Mouse (Mus musculus) layer of hippocampus, adult 2 months (tissue): ENCODE data around the gene Rxfp3. TPM values are rescaled to one million over a fixed set of nuclear protein-coding genes. Genes with fewer than 3 reads are reported as not detected.
"Not testable (repeated sequence)": the region's sequence is repeated elsewhere in the genome, so short reads cannot be mapped to it uniquely, and the experiment has no call there.

Experiments used
- DNase-seq, 2 experiments: peaks; one replicate each; pipeline ENCODE4 v3.0.0; 2022; ENCODE audit warnings: low spot score in 2 of 2
- H3K27ac ChIP-seq: fragments of 200-600 bp; 2 replicates; pipeline ENCODE4 v1.8.1; 2022
- H3K4me3 ChIP-seq: fragments of 200-600 bp; 2 replicates; pipeline ENCODE4 v1.8.1; 2022; ENCODE audit warnings: mild to moderate bottlenecking
- CTCF ChIP-seq: fragments of 200-600 bp; conservative IDR thresholded peaks from 2 replicates; pipeline ENCODE4 v1.8.1; 2022; ENCODE audit warnings: antibody characterized with exemption, mild to moderate bottlenecking, moderate library complexity
- total RNA-seq, 2 experiments: library from RNA; stranded (reverse); gene quantifications; 2 replicates each; pipeline ENCODE4 v1.2.3; 2021

The Rxfp3 gene
- total RNA-seq, 2 experiments from 2014 or later = 5.2 to 5.5 TPM

- no peak overlapping the region for H3K4me3 ChIP-seq
- no peak for DNase-seq
- no peak overlapping the region for H3K27ac ChIP-seq
- TF ChIP-seq CTCF = peak; percentile 68
These were observed 29.0 kb downstream of the Rxfp3 start for GRCm38 (mm10) chr15:11008756-11009155.

- no peak overlapping the region for H3K4me3 ChIP-seq
- H3K27ac ChIP-seq = no peak overlapping the region
- TF ChIP-seq CTCF = no peak
- DNase-seq = no peak
These were observed 33.1 kb downstream of the Rxfp3 start for GRCm38 (mm10) chr15:11004646-11005045.

- Histone ChIP-seq H3K4me3 (no peak overlapping the region), H3K27ac (no peak overlapping the region)
- DNase-seq = no peak
- TF ChIP-seq CTCF = no peak
These were observed 34.0 kb downstream of the Rxfp3 start for GRCm38 (mm10) chr15:11003791-11004190.

GRCm38 (mm10) chr15:11000421-11000820, 37.4 kb downstream of the Rxfp3 start, which contains the start of gene Slc45a2:
Slc45a2 (plus strand) TSS chr15:11000721.
- no peak within 1 kb of the TSS for H3K27ac ChIP-seq
- H3K4me3 ChIP-seq = peak within 1 kb of the TSS; percentile 38
- DNase-seq = no peak
- no peak for TF ChIP-seq CTCF

GRCm38 (mm10) chr15:10999832-11000231, 38.0 kb downstream of the Rxfp3 start:
- H3K4me3 ChIP-seq = peak overlapping the region; percentile 38
- DNase-seq = no peak
- no peak for TF ChIP-seq CTCF
- H3K27ac ChIP-seq = no peak overlapping the region

- H3K4me3 ChIP-seq = no peak overlapping the region
- peak; percentile 65 for TF ChIP-seq CTCF
- DNase-seq = no peak
- no peak overlapping the region for H3K27ac ChIP-seq
These were observed 46.2 kb downstream of the Rxfp3 start for GRCm38 (mm10) chr15:10991566-10991965.

- TF ChIP-seq CTCF = no peak
- Histone ChIP-seq H3K27ac (no peak overlapping the region), H3K4me3 (no peak overlapping the region)
- no peak for DNase-seq
These were observed 47.4 kb downstream of the Rxfp3 start for GRCm38 (mm10) chr15:10990411-10990810.

GRCm38 (mm10) chr15:10986477-10986876, 51.3 kb downstream of the Rxfp3 start:
- not testable (repeated sequence) for H3K27ac ChIP-seq, H3K4me3 ChIP-seq, DNase-seq

- Histone ChIP-seq H3K27ac (no peak overlapping the region), H3K4me3 (no peak overlapping the region)
- no peak for DNase-seq
- no peak for TF ChIP-seq CTCF
These were observed 52.0 kb downstream of the Rxfp3 start for GRCm38 (mm10) chr15:10985756-10986155.

Other genes starting within 250 kb of the Rxfp3 start
- gene C1qtnf3, start 85.7 kb downstream of the Rxfp3 start, total RNA-seq = not detected
- gene Amacr, start 56.2 kb downstream of the Rxfp3 start, total RNA-seq = 10 to 100 TPM; 11.1 to 12.0 TPM
- gene Slc45a2, start 37.3 kb downstream of the Rxfp3 start, total RNA-seq = not detected
- gene Adamts12, start 26.8 kb upstream of the Rxfp3 start, total RNA-seq = 1 to 10 TPM in 1 of 2 experiments, under 1 TPM in 1; 0.39 to 1.3 TPM